Mouse (Mus musculus) adrenal gland, postnatal 36 days (tissue): Measurements from ENCODE around the gene Lif. TPM values are rescaled to one million over a fixed set of nuclear protein-coding genes. Genes with fewer than 3 reads are reported as not detected.

Experiments
- DNase-seq, 2 experiments: peaks; one replicate each; pipeline ENCODE4 v3.0.0; 2021; ENCODE audit warnings: mixed read lengths in 1 of 2
- total RNA-seq, 2 experiments: library from RNA; stranded (reverse); gene quantifications; 2 replicates each; pipeline ENCODE4 v1.2.3; 2021

Gene Lif
- total RNA-seq, 2 experiments from 2014 or later = 0.10 to 0.56 TPM

GRCm38 (mm10) chr11:4262847-4263246 lies 5.5 kb downstream of the Lif start:
- no peak for DNase-seq

GRCm38 (mm10) chr11:4263296-4263695 lies 5.9 kb downstream of the Lif start:
- DNase-seq = no peak

- peak in 1 of 2 experiments; percentile 37 for DNase-seq
These were observed 6.7 kb downstream of the Lif start for GRCm38 (mm10) chr11:4264066-4264465.

GRCm38 (mm10) chr11:4266271-4267201 lies 9.2 kb downstream of the Lif start:
- DNase-seq = peak; percentile 75 to 86

- no peak for DNase-seq
These were observed 9.8 kb downstream of the Lif start for GRCm38 (mm10) chr11:4267202-4267578.

GRCm38 (mm10) chr11:4268500-4268899 lies 11.1 kb downstream of the Lif start:
- no peak for DNase-seq

- DNase-seq = peak in 1 of 2 experiments; percentile 28
These were observed 13.5 kb downstream of the Lif start for GRCm38 (mm10) chr11:4270744-4271459.

GRCm38 (mm10) chr11:4271544-4271943 lies 14.2 kb downstream of the Lif start:
- DNase-seq = no peak

GRCm38 (mm10) chr11:4276411-4276861 lies 19.1 kb downstream of the Lif start:
- DNase-seq = no peak

- no peak for DNase-seq
These were observed 22.6 kb downstream of the Lif start for GRCm38 (mm10) chr11:4279909-4280308.

GRCm38 (mm10) chr11:4281852-4282251 lies 24.5 kb downstream of the Lif start:
- DNase-seq = no peak

GRCm38 (mm10) chr11:4283627-4284026 lies 26.3 kb downstream of the Lif start:
- DNase-seq = no peak

- DNase-seq = no peak
These were observed 31.9 kb downstream of the Lif start for GRCm38 (mm10) chr11:4289280-4289679.

- peak; percentile 71 to 76 for DNase-seq
These were observed 34.3 kb downstream of the Lif start for GRCm38 (mm10) chr11:4291639-4292038.

- no peak for DNase-seq
These were observed 35.0 kb downstream of the Lif start for GRCm38 (mm10) chr11:4292224-4292887.

- DNase-seq = no peak
These were observed 35.5 kb downstream of the Lif start for GRCm38 (mm10) chr11:4292888-4293247.

- no peak for DNase-seq
These were observed 36.1 kb downstream of the Lif start for GRCm38 (mm10) chr11:4293481-4293880.

GRCm38 (mm10) chr11:4294047-4294446 lies 36.7 kb downstream of the Lif start:
- DNase-seq = no peak

- peak; percentile 77 to 79 for DNase-seq
These were observed 37.4 kb downstream of the Lif start for GRCm38 (mm10) chr11:4294495-4295351.

- DNase-seq = peak; percentile 59
These were observed 39.4 kb downstream of the Lif start for GRCm38 (mm10) chr11:4296610-4297275.

- peak; percentile 51 to 55 for DNase-seq
These were observed 40.4 kb downstream of the Lif start for GRCm38 (mm10) chr11:4297753-4298152.
